Mouse (Mus musculus) heart, postnatal 10 days (tissue): ENCODE data around the gene Rgl1. TPM values are rescaled to one million over a fixed set of nuclear protein-coding genes. Genes with fewer than 3 reads are reported as not detected.

ENCODE experiments used
- DNase-seq, 2 experiments: peaks; one replicate each; pipeline ENCODE4 v3.0.0; 2021
- intact Hi-C: fragments of 180-260 bp; cut with DNase I; formaldehyde crosslinking; loops from one replicate; pipeline ENCODE4 v1.15.1; 2025
- total RNA-seq, 2 experiments: library from RNA; stranded (reverse); gene quantifications; 2 replicates each; pipeline ENCODE4 v1.2.3; 2021

Rgl1 gene
- total RNA-seq, 2 experiments from 2014 or later, result 59.3 to 72.0 TPM

DNA sequence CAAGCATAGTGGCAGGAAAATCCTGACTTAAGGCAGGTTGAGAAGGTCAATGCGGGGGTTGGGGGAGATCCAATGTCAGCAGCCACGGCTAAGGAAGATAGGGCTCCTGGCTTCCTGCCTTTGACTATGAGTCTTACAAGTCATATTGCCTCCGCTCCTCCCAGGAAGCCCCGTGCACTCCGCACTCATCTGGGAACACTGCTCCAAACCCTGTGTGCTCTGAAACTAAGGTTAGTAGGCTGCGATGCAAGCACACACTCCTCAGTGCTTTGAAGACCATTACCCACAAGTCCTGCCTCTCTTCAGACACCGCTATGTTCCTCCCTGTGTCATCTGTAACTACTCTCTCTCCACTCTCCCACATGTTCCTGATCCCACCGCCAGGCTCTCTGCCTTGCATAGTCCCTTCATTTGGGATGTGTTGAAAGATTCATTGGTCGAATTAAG, 143.4 kb downstream of the Rgl1 start:
- peak; percentile 72 to 73 for DNase-seq
- intact Hi-C loops, result loop anchor here (1.0 to 5.0 kb wide), 6 partner anchors 16 to 98 kb away; no protein-coding TSS in a partner anchor

DNA sequence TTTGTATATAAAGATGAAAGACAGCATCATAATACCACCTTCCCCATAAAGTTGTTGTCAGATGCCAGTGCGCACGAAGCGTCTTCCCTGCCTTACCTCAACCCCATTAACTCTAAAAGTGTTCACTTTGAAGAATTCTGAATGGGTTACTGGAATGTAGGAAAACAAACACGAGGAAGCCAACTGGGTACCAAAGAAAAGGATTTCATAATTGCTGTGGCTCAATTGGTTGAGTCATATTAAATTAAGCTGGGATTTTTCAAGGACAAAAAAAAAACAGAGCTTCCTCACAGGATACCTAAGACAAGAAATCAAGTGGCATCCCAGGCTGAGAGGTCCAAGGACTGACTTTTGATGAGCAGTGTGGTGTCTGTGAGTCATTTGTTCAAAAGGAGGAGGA, 144.5 kb downstream of the Rgl1 start:
- no peak for DNase-seq
- intact Hi-C loops, result loop anchor here (1.0 to 5.0 kb wide), 6 partner anchors 15 to 97 kb away; no protein-coding TSS in a partner anchor

DNA sequence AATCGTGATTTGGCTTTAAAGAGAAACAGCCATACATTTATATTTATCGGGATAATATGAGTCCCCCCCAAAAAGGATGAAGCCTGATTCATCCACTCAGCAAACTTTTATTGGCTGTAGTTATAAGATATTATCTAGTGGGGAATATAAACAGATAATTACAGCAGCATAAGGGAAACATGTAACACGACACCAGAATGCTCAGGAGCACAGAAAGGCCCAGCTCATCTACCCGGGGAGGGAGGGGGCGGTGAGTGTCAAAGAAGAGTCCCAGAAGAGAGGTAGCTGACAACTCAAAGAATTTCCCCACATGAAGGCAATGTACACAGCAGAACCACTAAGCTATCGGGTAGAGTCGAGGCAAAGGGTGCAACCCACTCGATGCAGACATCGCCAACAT, 146.8 kb downstream of the Rgl1 start:
- no peak for DNase-seq
- intact Hi-C loops, result no loop called here

DNA sequence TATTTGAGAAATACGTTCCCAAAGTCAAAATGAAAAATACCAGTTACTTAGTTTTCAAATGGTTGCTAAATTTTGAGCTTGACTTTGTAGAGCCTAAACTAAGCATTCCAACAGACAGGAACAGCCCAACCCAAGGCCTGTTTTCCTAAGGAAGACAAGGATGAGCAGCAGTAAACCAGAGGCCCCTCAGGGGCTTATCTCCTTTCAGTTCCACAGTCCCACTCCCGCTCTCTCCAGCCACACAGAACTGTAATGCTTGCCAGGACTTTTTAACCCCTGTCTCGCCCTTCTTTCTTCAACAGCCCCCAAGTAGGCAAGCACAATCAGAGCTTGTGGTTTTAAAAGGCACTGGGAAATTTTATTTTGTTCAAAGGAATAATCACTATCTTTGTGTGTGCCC, 147.3 kb downstream of the Rgl1 start:
- intact Hi-C loops, result no loop called here
- no peak for DNase-seq

DNA sequence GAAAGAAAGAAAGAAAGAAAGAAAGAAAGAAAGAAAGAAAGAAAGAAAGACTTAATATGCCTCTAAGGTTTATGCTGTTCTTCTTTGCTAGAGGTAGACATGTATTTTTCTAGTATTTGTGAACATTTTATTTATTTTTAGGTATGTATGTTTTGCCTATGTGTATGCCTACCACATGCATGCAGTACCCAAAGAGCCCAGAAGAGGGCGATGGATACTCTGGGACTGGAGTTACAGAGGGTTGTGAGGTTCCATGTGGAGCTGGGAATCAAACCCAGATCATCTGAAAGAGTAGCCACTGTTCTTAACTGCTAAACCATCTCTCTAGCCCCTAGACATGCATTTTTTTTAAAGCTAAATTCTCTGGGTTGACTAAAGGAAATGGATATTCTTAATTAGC, 147.8 kb downstream of the Rgl1 start:
- no peak for DNase-seq
- intact Hi-C loops, result no loop called here

DNA sequence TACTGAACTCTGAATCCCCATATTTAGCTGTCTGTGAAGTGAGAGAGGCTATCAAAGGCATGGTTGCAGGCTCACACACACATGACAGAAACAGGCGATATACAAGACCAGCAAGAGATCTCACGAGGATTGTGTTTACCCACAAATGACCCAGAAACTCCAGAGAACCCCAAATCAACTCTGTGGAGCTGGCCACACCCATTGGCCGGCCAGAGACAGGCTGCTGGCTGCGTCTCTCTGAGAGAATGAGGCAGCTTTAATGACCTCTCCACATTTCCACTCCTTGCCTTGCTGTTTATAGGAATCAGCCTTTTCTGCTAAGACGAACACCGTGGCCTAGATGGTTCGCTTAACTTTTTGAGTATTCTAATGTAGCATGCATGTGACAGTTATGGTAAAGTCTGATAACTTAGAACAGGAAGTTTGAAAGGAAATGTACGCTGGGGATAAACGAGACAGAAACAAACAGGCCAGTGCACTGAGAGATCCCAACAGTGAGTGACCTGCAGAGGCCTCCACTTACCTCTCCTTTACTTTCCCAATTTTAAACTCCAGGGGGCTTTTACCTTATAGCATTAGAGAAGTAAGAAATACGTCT, 148.3 kb downstream of the Rgl1 start:
- intact Hi-C loops, result no loop called here
- DNase-seq, result peak in 1 of 2 experiments; percentile 50

DNA sequence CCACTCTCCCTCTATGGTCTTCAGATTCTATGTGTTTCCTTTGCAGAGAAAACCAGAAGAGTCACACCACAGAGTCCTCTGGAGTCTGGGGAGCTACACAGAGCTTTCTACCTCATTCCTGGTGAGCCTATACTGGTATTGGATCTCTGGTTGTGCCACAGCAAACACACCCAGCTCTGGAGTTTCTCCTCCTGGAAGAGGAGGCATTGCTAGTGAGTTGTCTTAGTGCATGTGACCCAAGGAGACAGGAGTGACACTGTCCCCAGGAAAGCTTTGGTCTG, 149.4 kb downstream of the Rgl1 start:
- no peak for DNase-seq
- intact Hi-C loops, result no loop called here

DNA sequence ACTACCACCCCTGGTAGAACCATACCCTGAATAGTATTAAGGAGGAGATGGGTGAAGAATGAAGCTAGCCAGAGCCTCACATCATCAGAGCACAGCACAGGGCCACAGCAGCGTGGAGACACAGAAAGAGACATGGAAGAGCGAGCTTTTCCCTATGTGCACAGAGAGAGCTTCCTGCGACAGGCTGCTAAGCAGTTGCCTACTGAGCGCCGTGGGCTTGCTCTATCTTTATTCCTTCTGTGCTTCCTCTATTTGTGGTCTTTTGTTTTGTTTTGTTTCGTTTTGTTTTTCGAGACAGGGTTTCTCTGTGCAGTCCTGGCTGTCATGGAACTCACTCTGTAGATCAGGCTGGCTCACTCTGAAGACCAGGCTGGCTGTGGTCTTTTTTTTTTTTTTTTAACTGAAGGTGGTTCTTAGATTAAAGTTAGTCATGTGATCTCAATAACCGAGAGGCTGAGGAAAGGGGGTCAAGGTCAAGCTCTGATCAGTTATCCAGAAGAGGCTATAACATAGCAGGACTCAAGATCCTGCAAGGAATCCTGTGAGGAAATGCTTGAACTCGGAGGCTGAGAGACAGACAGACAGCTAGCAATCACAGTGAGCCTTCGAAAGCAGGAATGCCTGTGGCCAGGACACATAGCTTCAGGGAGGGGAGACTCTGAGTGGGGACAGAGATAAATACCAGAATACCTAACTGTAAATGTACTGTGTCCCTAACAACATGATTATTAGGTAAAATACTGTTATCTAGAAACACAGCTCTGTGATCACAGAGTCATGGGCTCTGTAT, 150.0 kb downstream of the Rgl1 start:
- intact Hi-C loops, result no loop called here
- DNase-seq, result no peak

DNA sequence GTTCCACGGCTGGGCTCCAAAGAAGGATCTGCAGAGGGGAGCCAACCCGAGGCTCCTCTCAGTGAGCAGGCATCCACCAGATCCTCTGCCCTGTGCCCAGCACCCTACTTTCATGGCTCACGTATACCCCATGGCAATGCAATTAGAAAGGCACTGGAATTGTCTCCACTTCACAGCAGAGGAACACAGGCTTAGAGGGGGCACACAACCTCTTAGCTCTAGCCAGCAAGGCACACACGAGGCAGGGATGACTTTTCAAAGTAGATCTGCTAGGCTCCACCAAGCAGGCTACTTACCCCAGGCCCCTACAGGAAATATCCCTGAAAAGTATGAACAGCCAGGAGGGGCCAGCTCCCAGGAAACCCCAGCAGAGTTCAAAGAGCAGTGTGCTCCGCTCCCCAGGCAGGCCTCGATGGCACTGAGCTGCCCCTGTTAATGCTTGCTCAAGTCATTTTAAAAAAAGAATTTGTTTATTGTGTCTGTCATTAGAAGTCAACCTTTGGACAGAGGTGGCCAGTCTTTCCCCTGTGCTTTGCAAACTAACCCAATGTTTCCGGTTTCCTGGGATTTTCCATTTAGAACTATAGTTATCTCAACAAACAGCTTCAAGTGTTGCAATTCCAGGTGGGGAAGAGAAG, 151.3 kb downstream of the Rgl1 start:
- DNase-seq, result no peak
- intact Hi-C loops, result no loop called here

DNA sequence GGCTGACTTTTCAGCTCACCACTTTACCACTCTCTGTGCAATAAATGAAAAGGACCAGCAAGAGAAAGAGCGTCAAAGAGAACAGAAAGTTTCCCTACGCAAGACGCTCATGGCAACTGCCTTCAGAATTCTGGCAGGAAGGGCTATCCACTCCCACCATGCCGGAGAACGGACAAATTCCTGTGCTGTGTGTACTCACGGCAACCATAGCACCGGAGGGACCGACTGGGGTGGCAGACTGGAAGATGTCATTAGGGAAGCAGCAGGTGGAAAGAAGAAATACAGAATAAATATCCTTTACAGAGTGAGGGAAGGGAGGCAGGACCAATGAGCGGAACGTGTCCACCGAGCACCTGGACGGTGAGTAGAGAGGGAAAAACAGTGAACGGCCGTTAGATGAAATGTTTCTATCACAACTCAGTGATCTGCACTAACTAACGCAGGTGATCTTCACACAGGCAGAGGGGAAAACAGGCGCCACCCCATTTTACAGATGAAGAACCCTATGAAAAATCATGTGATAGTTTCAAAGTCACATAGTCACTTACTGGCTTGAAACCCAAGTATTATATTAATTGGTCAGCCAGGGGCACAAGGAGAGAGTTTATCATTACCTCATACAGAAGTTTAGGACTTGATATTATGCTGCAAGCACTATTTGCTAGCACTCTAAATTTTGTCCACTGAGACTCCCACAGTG, 152.8 kb downstream of the Rgl1 start:
- intact Hi-C loops, result no loop called here
- DNase-seq, result no peak

DNA sequence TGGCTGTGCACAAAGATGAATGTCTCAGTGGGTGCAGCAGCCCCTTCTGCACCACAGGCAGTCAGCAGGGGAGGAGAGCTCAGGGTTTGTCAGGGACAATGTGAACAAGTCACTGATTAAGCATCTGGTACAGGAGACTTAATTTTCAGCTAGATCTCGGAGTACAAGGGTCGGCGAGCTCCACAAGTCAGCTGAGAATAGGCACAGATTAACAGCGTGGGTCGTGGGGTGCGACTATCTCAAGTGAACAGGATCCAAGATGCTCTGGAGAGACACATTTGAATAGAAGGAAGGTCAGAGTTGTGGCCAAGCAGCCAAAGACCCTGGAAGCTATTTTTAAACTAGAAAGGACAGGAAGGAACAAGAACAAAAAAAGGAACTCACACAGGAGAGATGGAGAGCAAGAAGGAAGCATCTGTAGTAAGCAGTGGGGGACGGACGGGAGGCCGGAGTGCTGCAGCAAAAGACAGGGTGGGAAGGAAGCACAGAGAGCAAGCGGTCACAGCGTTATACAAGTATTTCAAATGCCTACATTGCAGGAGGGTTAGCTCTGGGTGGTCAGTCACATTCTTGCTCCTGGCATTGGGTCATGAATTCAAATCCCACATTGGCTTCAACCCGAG, 153.5 kb downstream of the Rgl1 start:
- DNase-seq, result no peak
- intact Hi-C loops, result no loop called here

DNA sequence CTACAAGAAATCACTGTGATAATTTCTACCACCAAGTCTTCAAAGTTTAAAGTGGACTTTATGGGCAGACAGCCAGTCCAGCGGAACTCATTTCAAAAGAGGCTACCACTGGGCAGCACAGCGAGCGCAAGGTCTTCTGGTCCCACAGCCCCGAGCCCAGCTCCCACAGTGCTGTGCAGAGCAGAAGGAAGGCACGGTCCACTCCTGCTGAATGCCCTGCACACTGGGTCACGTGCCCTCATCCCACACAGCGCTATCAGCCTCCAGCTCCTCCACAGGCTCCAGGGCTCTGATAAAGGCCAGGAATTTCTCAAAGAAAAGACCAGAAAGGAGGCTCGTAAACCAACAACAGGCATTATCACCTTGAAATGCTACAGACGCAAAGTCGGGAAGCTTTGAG, 156.6 kb downstream of the Rgl1 start:
- DNase-seq, result peak in 1 of 2 experiments; percentile 40
- intact Hi-C loops, result no loop called here

DNA sequence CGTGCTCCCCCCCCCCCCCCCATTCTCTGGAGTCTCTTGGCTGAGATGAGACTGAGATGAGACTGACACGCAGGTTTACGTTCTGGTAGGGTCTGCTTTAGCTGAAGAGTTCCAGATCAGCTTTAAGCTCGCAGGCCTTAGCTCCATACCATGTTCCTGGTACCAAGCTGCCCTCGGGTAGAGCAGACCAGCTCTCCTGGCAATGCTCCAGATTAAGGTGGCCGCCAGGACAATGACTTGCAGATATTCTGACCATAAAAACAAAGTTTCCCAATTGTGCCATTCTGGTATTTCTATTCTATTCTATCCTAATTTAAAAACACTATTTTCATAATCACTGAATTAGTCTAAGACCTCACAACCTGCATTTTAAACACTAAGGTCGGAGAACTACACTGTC, 157.1 kb downstream of the Rgl1 start:
- DNase-seq, result no peak
- intact Hi-C loops, result no loop called here

DNA sequence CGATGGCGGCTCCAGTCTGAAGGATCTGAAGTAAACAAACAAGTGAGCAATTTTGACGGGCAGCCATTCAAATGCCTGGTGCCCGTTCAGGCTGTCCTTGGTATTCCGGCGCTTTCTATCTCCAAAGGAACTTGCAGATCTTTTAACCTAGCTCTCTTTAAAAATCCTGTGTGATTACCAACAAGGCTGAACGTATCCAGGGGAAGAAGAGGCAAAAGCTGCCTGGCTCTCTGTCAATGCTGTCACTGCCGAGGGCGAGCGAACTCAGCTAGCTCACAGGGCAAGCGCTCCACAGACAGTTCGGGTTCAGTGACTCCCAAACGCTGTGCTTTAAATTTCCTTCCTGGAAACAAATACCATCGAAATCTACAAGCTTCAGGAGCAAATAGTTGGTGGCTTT, 158.4 kb downstream of the Rgl1 start:
- intact Hi-C loops, result loop anchor here (2.0 kb wide), 1 partner anchor 15 kb away; no protein-coding TSS in a partner anchor
- DNase-seq, result peak in 1 of 2 experiments; percentile 47

DNA sequence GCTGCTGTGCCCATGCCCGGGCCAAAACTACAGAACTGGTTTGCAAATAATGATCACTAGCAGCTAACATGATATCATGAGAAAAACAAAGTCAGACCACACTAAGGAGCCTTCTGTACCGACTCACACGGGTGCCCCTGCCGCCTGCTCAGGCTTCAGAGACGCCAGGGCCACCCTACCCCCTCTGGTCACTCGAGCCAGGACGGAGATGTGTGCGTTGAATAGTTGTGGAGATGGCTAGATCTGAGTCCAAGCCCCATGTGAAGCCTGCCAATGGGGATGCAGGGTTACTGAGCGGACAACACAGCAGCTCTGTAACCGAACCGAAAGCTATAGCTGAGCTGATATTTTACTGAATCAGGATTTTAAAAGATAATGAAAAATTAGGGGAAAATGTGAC, 159.4 kb downstream of the Rgl1 start:
- intact Hi-C loops, result loop anchor here (2.0 kb wide), 1 partner anchor 16 kb away; no protein-coding TSS in a partner anchor

DNA sequence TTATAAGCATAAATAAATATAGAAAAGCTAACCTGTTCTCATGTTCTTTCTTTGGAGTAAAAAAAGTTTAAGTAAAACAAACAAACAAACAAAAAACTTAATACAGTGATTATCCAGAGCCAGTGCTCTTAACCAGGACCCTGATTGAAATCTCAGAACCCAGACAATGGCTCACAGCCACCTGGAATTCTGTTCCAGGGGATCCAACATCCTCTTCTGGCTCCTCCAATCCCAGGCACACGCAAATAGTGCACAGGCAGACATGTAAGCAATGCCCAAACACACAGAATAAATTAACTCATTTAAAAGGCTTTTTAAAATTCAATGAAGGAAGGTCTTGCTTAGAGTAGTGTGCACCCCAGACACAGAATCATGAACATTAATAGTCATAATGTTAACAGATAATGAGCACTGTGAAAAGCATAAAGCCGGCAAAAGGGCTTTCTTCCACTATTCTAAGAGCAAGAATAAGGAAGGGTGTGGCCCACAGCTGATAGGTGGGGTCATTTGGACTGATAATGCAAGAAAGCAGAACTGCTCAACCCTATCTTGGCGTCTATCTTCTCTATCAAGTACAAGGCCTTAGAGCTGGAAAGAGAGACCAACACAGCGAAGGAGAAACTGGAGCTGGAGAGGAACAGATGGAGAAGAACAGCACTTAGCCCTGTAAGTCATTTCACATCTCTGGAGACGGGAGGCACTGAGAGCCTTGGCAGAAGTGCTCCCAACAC, 160.1 kb downstream of the Rgl1 start:
- intact Hi-C loops, result loop anchor here (2.0 kb wide), 1 partner anchor 17 kb away; no protein-coding TSS in a partner anchor
- no peak for DNase-seq

More for the DNA sequence above, 159.4 kb downstream of the Rgl1 start:
- no peak for DNase-seq

DNA sequence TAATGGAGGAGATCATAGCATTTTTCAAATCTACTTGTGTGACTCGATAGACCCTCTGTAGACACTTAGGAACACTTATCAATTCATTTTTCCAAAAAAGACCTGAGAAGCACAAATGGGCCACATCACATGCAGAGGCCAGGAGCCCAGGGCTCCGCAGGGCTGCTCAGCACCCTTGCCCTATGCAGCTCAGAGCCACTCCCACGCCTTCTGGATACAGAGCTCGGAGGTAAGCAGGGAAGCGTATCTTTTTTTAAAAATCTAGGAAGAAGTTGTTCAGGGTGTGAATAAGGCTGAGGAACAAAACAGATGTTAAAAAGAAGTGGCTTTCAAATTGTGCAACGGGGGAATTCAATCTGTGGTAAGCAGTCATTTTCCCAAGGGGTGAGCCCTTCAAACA, 162.0 kb downstream of the Rgl1 start:
- intact Hi-C loops, result no loop called here
- no peak for DNase-seq

DNA sequence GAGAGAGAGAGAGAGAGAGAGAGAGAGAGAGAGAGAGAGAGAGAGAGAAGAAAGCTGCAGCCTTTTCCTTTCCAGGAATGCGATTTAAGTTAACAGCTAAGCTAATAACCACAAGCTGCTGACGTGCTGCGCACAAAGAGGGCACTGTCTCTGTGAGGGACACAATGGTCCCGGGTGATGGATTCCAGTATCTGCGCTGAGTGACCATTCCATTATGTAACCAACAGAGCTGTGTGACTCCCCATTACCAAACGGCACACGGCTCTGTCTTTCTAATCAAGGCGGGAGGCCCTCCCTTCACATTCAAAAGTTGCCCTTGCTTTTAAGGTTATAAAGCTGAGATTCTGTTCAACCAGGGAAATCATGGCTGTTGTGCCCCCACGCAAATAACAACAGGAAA, 162.5 kb downstream of the Rgl1 start:
- intact Hi-C loops, result no loop called here
- DNase-seq, result no peak

DNA sequence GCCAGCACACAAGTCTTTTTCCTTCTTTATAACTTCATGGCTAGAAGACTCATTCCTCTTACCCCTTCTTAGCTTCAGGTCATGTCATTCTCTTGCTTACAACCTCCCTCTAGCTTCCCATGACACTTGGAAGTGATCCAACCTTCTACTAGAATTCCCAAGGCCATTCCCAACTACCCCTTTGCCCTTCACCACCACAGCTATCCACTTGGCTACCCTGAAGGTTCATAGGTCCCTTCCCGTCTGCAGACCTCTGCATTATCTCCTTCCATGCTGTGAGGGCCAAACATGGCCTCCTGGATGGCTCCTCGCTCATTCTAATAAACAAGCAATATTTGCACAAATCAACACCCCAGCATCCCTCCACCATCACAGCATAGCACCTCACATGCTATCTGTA, 165.7 kb downstream of the Rgl1 start:
- DNase-seq, result no peak
- intact Hi-C loops, result no loop called here

DNA sequence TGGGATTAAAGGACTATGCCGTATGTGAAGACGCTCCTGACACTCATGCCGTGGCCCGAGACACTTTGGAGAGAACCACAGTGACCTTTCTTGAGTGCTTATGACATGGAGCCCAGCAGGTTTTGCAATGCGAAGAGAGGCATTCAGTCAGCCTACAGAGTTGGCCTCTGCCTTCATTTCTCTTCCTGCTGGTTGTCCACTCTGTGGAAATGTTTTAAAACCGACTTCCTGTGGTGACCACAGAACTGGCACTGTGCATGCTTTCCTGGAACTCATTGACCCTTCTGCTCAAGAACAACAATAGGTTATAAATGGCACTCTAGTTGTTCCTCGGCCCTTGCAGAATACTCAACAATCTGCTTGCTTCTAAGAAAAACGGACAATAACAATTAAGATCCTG, 166.8 kb downstream of the Rgl1 start:
- peak in 1 of 2 experiments; percentile 54 for DNase-seq
- intact Hi-C loops, result loop anchor here (2.0 kb wide), 1 partner anchor 23 kb away; no protein-coding TSS in a partner anchor
